Mouse (Mus musculus) MEL (cell line): ENCODE results near the gene Dagla. TPM values are rescaled to one million over a fixed set of nuclear protein-coding genes. Genes with fewer than 3 reads are reported as not detected.

ENCODE experiments used
- DNase-seq: peaks from one replicate; pipeline ENCODE4 v3.0.0; 2011; ENCODE audit warnings: low read depth, low spot score
- H3K27ac ChIP-seq: 2 replicates; pipeline ENCODE4 v1.5.1; 2012; ENCODE audit warnings: low read depth, mild to moderate bottlenecking, control low read depth, low read length, moderate library complexity; ENCODE audit not compliant: control insufficient read depth
- H3K27me3 ChIP-seq, 2 experiments: fragments of 150-350 bp in 1 of 2; sonication (generic) in 1 of 2; 2 replicates each; pipeline ENCODE4 v1.6.1; 2012; ENCODE audit warnings: low read length in 2 of 2, mild to moderate bottlenecking in 2 of 2, improper control_type of control experiment in 1 of 2, moderate library complexity in 1 of 2; ENCODE audit not compliant: insufficient read depth in 2 of 2, control insufficient read depth in 1 of 2
- H3K36me3 ChIP-seq, 2 experiments: 2 replicates each; pipeline ENCODE4 v1.6.1; 2012 to 2014; ENCODE audit warnings: low read length in 2 of 2, improper control_type of control experiment in 1 of 2, inconsistent platforms in 1 of 2, mild to moderate bottlenecking in 1 of 2; ENCODE audit not compliant: insufficient read depth in 2 of 2, control insufficient read depth in 1 of 2
- H3K4me1 ChIP-seq, 2 experiments: fragments of 150-350 bp in 1 of 2; sonication (generic) in 1 of 2; 2 replicates each; pipeline ENCODE4 v1.6.1; 2012; ENCODE audit warnings: low read length in 2 of 2, improper control_type of control experiment in 1 of 2, mild to moderate bottlenecking in 1 of 2; ENCODE audit not compliant: insufficient read depth in 2 of 2, control insufficient read depth in 1 of 2
- H3K4me3 ChIP-seq, 2 experiments: fragments of 150-350 bp in 1 of 2; sonication (generic) in 1 of 2; 2 replicates each; pipeline ENCODE4 v1.5.1; 2012; ENCODE audit warnings: low read depth in 2 of 2, low read length in 2 of 2, mild to moderate bottlenecking in 2 of 2, moderate library complexity in 2 of 2, control low read depth in 1 of 2, improper control_type of control experiment in 1 of 2; ENCODE audit not compliant: control insufficient read depth in 1 of 2, insufficient read depth in 1 of 2
- H3K79me2 ChIP-seq: 2 replicates; pipeline ENCODE4 v1.6.1; 2012; ENCODE audit warnings: mild to moderate bottlenecking, low read length, moderate library complexity; ENCODE audit not compliant: control insufficient read depth, poor library complexity, insufficient read depth
- H3K9ac ChIP-seq: 2 replicates; pipeline ENCODE4 v1.6.1; 2012; ENCODE audit warnings: low read depth, mild to moderate bottlenecking, control low read depth, low read length, moderate library complexity; ENCODE audit not compliant: control insufficient read depth, poor library complexity, severe bottlenecking
- H3K9me3 ChIP-seq: fragments of 150-350 bp; sonication (generic); replicated peaks from 2 replicates; pipeline ENCODE4 v1.6.1; 2012; ENCODE audit warnings: mild to moderate bottlenecking, low read length, improper control_type of control experiment, moderate library complexity; ENCODE audit not compliant: insufficient read depth
- BHLHE40 ChIP-seq: IDR thresholded peaks from 2 replicates; pipeline ENCODE4 v1.6.1; 2012; ENCODE audit warnings: low read depth, mild to moderate bottlenecking, inconsistent platforms, low read length, improper control_type of control experiment, borderline replicate concordance
- CHD1 ChIP-seq: IDR thresholded peaks from 2 replicates; pipeline ENCODE4 v1.6.1; 2012; ENCODE audit warnings: low read depth, mild to moderate bottlenecking, inconsistent platforms, low read length, improper control_type of control experiment
- CTCF ChIP-seq, 3 experiments: IDR thresholded peaks in 2 of 3; conservative IDR thresholded peaks in 1 of 3; 2 replicates each; pipeline ENCODE4 v1.5.1; 2011 to 2012; ENCODE audit warnings: low read length in 3 of 3, low read depth in 2 of 3, mild to moderate bottlenecking in 2 of 3, improper control_type of control experiment in 1 of 3, inconsistent platforms in 1 of 3, mixed read lengths in 1 of 3, moderate library complexity in 1 of 3; ENCODE audit not compliant: control insufficient read depth in 1 of 3, insufficient read depth in 1 of 3, poor library complexity in 1 of 3, severe bottlenecking in 1 of 3
- ELF1 ChIP-seq: IDR thresholded peaks from 2 replicates; pipeline ENCODE4 v1.6.1; 2014; ENCODE audit warnings: low read depth, mild to moderate bottlenecking, inconsistent platforms, low read length, improper control_type of control experiment, moderate library complexity
- ETS1 ChIP-seq: IDR thresholded peaks from 2 replicates; pipeline ENCODE4 v1.6.1; 2012; ENCODE audit warnings: low read depth, mild to moderate bottlenecking, inconsistent platforms, low read length, improper control_type of control experiment, moderate library complexity
- HCFC1 ChIP-seq: IDR thresholded peaks from 2 replicates; pipeline ENCODE4 v1.6.1; 2012; ENCODE audit warnings: low read depth, mild to moderate bottlenecking, inconsistent platforms, low read length, improper control_type of control experiment, moderate library complexity
- JUND ChIP-seq: IDR thresholded peaks from 2 replicates; pipeline ENCODE4 v1.6.1; 2011; ENCODE audit warnings: low read depth, mild to moderate bottlenecking, improper control_type of control experiment, low read length
- MAZ ChIP-seq: IDR thresholded peaks from 2 replicates; pipeline ENCODE4 v1.6.1; 2012; ENCODE audit warnings: low read depth, mild to moderate bottlenecking, inconsistent platforms, low read length, improper control_type of control experiment
- MYC ChIP-seq: IDR thresholded peaks from 2 replicates; pipeline ENCODE4 v1.6.1; 2011; ENCODE audit warnings: low read depth, mild to moderate bottlenecking, low read length, improper control_type of control experiment, moderate library complexity
- NELFE ChIP-seq: IDR thresholded peaks from 2 replicates; pipeline ENCODE4 v1.6.1; 2011; ENCODE audit warnings: low read depth, low read length, improper control_type of control experiment
- POLR2A ChIP-seq, 2 experiments: IDR thresholded peaks; 2 replicates each; pipeline ENCODE4 v1.6.1; 2011 to 2012; ENCODE audit warnings: low read length in 2 of 2, mild to moderate bottlenecking in 2 of 2, control low read depth in 1 of 2, improper control_type of control experiment in 1 of 2, low read depth in 1 of 2, moderate library complexity in 1 of 2; ENCODE audit not compliant: control insufficient read depth in 1 of 2, insufficient read depth in 1 of 2, poor library complexity in 1 of 2
- POLR2AphosphoS2 ChIP-seq: IDR thresholded peaks from 2 replicates; pipeline ENCODE4 v1.6.1; 2011; ENCODE audit warnings: low read length, improper control_type of control experiment
- RAD21 ChIP-seq: IDR thresholded peaks from 2 replicates; pipeline ENCODE4 v1.6.1; 2011; ENCODE audit warnings: mild to moderate bottlenecking, low read depth, low read length, improper control_type of control experiment
- SMC3 ChIP-seq: IDR thresholded peaks from 2 replicates; pipeline ENCODE4 v1.6.1; 2011; ENCODE audit warnings: low read depth, low read length, improper control_type of control experiment
- TAL1 ChIP-seq: IDR thresholded peaks from 2 replicates; pipeline ENCODE4 v1.6.1; 2012; ENCODE audit warnings: mild to moderate bottlenecking, inconsistent platforms, low read length, moderate library complexity, mixed read lengths
- TBP ChIP-seq: IDR thresholded peaks from 2 replicates; pipeline ENCODE4 v1.8.0; 2011; ENCODE audit warnings: low read depth, low read length, improper control_type of control experiment
- TCF12 ChIP-seq: IDR thresholded peaks from 2 replicates; pipeline ENCODE4 v1.6.1; 2014; ENCODE audit warnings: low read depth, mild to moderate bottlenecking, inconsistent platforms, low read length, improper control_type of control experiment, moderate library complexity
- UBTF ChIP-seq: IDR thresholded peaks from 2 replicates; pipeline ENCODE4 v1.6.1; 2012; ENCODE audit warnings: low read depth, mild to moderate bottlenecking, inconsistent platforms, low read length, improper control_type of control experiment, moderate library complexity, borderline replicate concordance; ENCODE audit not compliant: insufficient read depth
- USF2 ChIP-seq, 2 experiments: IDR thresholded peaks; 2 replicates each; pipeline ENCODE4 v1.6.1; 2011 to 2012; ENCODE audit warnings: improper control_type of control experiment in 2 of 2, low read length in 2 of 2, borderline replicate concordance in 1 of 2, inconsistent platforms in 1 of 2, low read depth in 1 of 2, mild to moderate bottlenecking in 1 of 2; ENCODE audit not compliant: insufficient read depth in 1 of 2
- ZC3H11A ChIP-seq: IDR thresholded peaks from 2 replicates; pipeline ENCODE4 v1.6.1; 2012; ENCODE audit warnings: low read depth, mild to moderate bottlenecking, inconsistent platforms, low read length, improper control_type of control experiment
- ZKSCAN1 ChIP-seq: IDR thresholded peaks from 2 replicates; pipeline ENCODE4 v1.6.1; 2012; ENCODE audit warnings: low read depth, mild to moderate bottlenecking, inconsistent platforms, low read length, improper control_type of control experiment, moderate library complexity
- polyA plus RNA-seq, 2 experiments: library from polyadenylated mRNA; stranded (reverse) in 1 of 2; unstranded in 1 of 2; fragments of >175 nt in 1 of 2; fragments of >200 nt in 1 of 2; gene quantifications; 2 replicates each; pipeline versions ENCODE4 v1.2.1 to v1.2.4; 2012; ENCODE audit warnings: low replicate concordance in 2 of 2, low read depth in 1 of 2; ENCODE audit not compliant: insufficient read length in 2 of 2, insufficient read depth in 1 of 2, missing spikeins in 1 of 2
- total RNA-seq: library from RNA; depleted of rRNA; stranded (reverse); fragments of 300-350 nt; gene quantifications from 2 replicates; pipeline ENCODE4 v1.2.3, GENCODE M21; 2012

Gene Dagla
- total and polyA plus RNA-seq, 3 experiments = not detected

DNA sequence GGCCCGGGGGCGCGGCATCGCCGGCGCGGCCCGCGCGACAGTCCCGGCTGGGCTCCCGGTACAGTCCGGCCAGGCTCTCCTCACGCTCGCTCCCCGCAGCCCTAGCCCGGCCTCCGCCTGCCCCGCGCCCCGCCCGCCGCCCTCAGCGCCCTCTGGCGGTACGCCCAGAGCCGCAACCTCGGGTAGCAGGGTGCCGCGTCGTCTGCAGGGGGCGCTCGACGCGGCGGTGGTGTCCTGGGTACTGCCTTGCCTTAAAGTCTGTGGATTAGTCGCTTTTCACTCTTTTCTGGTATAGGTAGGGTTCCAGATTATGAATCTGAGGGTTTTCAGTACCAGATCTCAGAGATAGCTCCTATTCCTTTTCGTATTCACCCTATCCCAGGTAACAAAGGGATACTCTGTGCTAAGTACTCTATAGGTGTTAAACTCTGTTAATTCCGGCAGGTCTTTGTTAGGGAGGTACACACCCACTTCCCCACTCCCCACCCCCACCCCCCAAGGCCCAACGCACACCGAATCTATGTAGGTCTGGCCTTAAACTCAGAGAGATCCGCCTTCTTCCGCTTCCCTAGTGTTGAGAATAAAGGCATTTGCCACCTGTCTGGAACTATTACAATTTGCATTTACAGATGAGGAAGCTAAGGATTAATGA lies 63.9 kb downstream of the Dagla start, which contains the start of gene Myrf:
Myrf (minus strand) TSS at position 95 of the 652 bp plus-strand sequence.
- Histone ChIP-seq H3K9me3 (no peaks in the 10 kb centered on the region), H3K79me2 (no peaks in the 10 kb centered on the region; the same call in 1 of the 2 replicates), H3K4me3 (peak within 1 kb of the TSS; percentile 37 to 52; a peak in 3 of 4 replicates), H3K27ac (no peak within 1 kb of the TSS), H3K4me1 (peaks cover 0 to 7% of the 10 kb centered on the region in 2 experiments; a peak in 1 of 4 replicates), H3K36me3 (no peaks in the 10 kb centered on the region), H3K27me3 (0 out of 4 replicates have a peak, but pooled peaks cover 0 to 2% of the 10 kb centered on the region in 2 experiments), H3K9ac (peak within 1 kb of the TSS; percentile 57)
- DNase-seq = peak; percentile 71
- TF ChIP-seq MAZ = peak; percentile 93; the same call in 1 of the 2 replicates
- 0 out of 2 replicates have a peak, but pooled peaks have one; percentile 61 for TF ChIP-seq UBTF
- no peak for TF ChIP-seq NELFE
- TF ChIP-seq POLR2AphosphoS2 = no peak
- TF ChIP-seq BHLHE40 = no peak
- no peak for TF ChIP-seq TAL1
- no peak for TF ChIP-seq TBP
- TF ChIP-seq JUND = no peak
- no peak for TF ChIP-seq USF2 (IDR thresholded peaks at IDR 0.05; ENCODE audit: borderline replicate concordance in 1 of 2, insufficient read depth in 1 of 2, low read depth in 1 of 2, low read length in 2 of 2)
- no peak for TF ChIP-seq CHD1
- TF ChIP-seq ZC3H11A = no peak
- TF ChIP-seq HCFC1 = 0 out of 2 replicates have a peak, but pooled peaks have one; percentile 30
- peak in 2 of 3 experiments; percentile 90 to 100; a peak in 5 of 6 replicates for TF ChIP-seq CTCF (IDR thresholded peaks at IDR 0.05 in 2 of 3, conservative IDR thresholded peaks at IDR 0.05 in 1 of 3; ENCODE audit: control insufficient read depth in 1 of 3, insufficient read depth in 1 of 3, low read depth in 2 of 3, low read length in 3 of 3, poor library complexity in 1 of 3, severe bottlenecking in 1 of 3)
- no peak for TF ChIP-seq ZKSCAN1
- no peak for TF ChIP-seq POLR2A (IDR thresholded peaks at IDR 0.05; ENCODE audit: control insufficient read depth in 1 of 2, insufficient read depth in 1 of 2, low read depth in 1 of 2, low read length in 2 of 2, poor library complexity in 1 of 2)
- TF ChIP-seq ETS1 = no peak
- no peak for TF ChIP-seq ELF1
- no peak for TF ChIP-seq TCF12
- TF ChIP-seq RAD21 = peak; percentile 11
- TF ChIP-seq SMC3 = peak; percentile 63
- TF ChIP-seq MYC = no peak
